Mouse (Mus musculus): ENCODE measurements around the gene Ndel1. TPM values are rescaled to one million over a fixed set of nuclear protein-coding genes. Genes with fewer than 3 reads are reported as not detected.

Ndel1 gene
- polyA plus RNA-seq (2016; fragmentation: Nextera tagmentation; extraction: Ambion mirVana), result 56.5 and 57.4 TPM in 2 replicates

GRCm38 (mm10) chr11:68871748-68872147, at the start of gene Ndel1:
Ndel1 (minus strand) TSS chr11:68871858.
- Histone ChIP-seq H3K27ac (replicated peaks) (peak within 1 kb of the TSS; percentile 2; the same call in 1 of the 2 replicates), H3K36me3 (replicated peaks) (no peaks in the 10 kb centered on the region), H3K4me3 (no peak within 1 kb of the TSS), H3K4me1 (peaks cover 7% of the 10 kb centered on the region), H3K9me3 (no peaks in the 10 kb centered on the region), H3K27me3 (replicated peaks; ENCODE audit: low read depth, poor library complexity, severe bottlenecking) (no peaks in the 10 kb centered on the region)
- whole genome bisulfite sequencing, result 62% methylated on average over 6 of the region's 6 CpGs
- no peak for DNase-seq (ENCODE audit: low spot score)

GRCm38 (mm10) chr11:68914566-68914965, 42.9 kb upstream of the Ndel1 start:
- Histone ChIP-seq H3K4me1 (peaks cover 13% of the 10 kb centered on the region), H3K27me3 (replicated peaks; ENCODE audit: low read depth, poor library complexity, severe bottlenecking) (no peaks in the 10 kb centered on the region), H3K9me3 (no peaks in the 10 kb centered on the region), H3K36me3 (replicated peaks) (no peaks in the 10 kb centered on the region), H3K4me3 (no peak overlapping the region), H3K27ac (replicated peaks) (no peak overlapping the region)
- 92% methylated on average over 4 of the region's 4 CpGs for WGBS
- no peak for DNase-seq (ENCODE audit: low spot score)

GRCm38 (mm10) chr11:68911531-68912177, 40.0 kb upstream of the Ndel1 start:
- 60% methylated on average over 14 of the region's 14 CpGs for WGBS
- H3K9me3 ChIP-seq, result no peaks in the 10 kb centered on the region
- peak overlapping the region; percentile 48; the same call in 1 of the 2 replicates for H3K27ac ChIP-seq (replicated peaks)
- H3K27me3 ChIP-seq (replicated peaks; ENCODE audit: low read depth, poor library complexity, severe bottlenecking), result no peaks in the 10 kb centered on the region
- H3K36me3 ChIP-seq (replicated peaks), result peaks cover 12% of the 10 kb centered on the region
- peak; percentile 27 for DNase-seq (ENCODE audit: low spot score)
- peaks cover 18% of the 10 kb centered on the region for H3K4me1 ChIP-seq
- no peak overlapping the region for H3K4me3 ChIP-seq

GRCm38 (mm10) chr11:68908846-68909503, 37.3 kb upstream of the Ndel1 start:
- Histone ChIP-seq H3K27me3 (replicated peaks; ENCODE audit: low read depth, poor library complexity, severe bottlenecking) (no peaks in the 10 kb centered on the region), H3K4me1 (peaks cover 18% of the 10 kb centered on the region), H3K9me3 (no peaks in the 10 kb centered on the region), H3K4me3 (no peak overlapping the region), H3K36me3 (replicated peaks) (peaks cover 39% of the 10 kb centered on the region), H3K27ac (replicated peaks) (peak overlapping the region; percentile 19)
- DNase-seq (ENCODE audit: low spot score), result no peak
- 48% methylated on average over 7 of the region's 7 CpGs for WGBS

GRCm38 (mm10) chr11:68907251-68907650, 35.6 kb upstream of the Ndel1 start:
- DNase-seq (ENCODE audit: low spot score), result no peak

GRCm38 (mm10) chr11:68906461-68906790, 34.8 kb upstream of the Ndel1 start:
- H3K4me1 ChIP-seq, result peaks cover 17% of the 10 kb centered on the region
- DNase-seq (ENCODE audit: low spot score), result no peak
- peaks cover 56% of the 10 kb centered on the region for H3K36me3 ChIP-seq (replicated peaks)
- 90% methylated on average over 4 of the region's 4 CpGs for WGBS
- H3K27me3 ChIP-seq (replicated peaks; ENCODE audit: low read depth, poor library complexity, severe bottlenecking), result no peaks in the 10 kb centered on the region
- no peak overlapping the region for H3K4me3 ChIP-seq
- H3K9me3 ChIP-seq, result no peaks in the 10 kb centered on the region
- no peak overlapping the region for H3K27ac ChIP-seq (replicated peaks)

More at GRCm38 (mm10) chr11:68907251-68907650, 35.6 kb upstream of the Ndel1 start:
- peaks cover 56% of the 10 kb centered on the region for H3K36me3 ChIP-seq (replicated peaks)
- no peaks in the 10 kb centered on the region for H3K27me3 ChIP-seq (replicated peaks; ENCODE audit: low read depth, poor library complexity, severe bottlenecking)
- H3K9me3 ChIP-seq, result no peaks in the 10 kb centered on the region
- 80% methylated on average over 3 of the region's 3 CpGs for WGBS
- no peak overlapping the region for H3K4me3 ChIP-seq
- H3K27ac ChIP-seq (replicated peaks), result no peak overlapping the region
- H3K4me1 ChIP-seq, result peaks cover 25% of the 10 kb centered on the region

GRCm38 (mm10) chr11:68905665-68906460, 34.2 kb upstream of the Ndel1 start:
- H3K4me3 ChIP-seq, result no peak overlapping the region
- H3K27me3 ChIP-seq (replicated peaks; ENCODE audit: low read depth, poor library complexity, severe bottlenecking), result no peaks in the 10 kb centered on the region
- peaks cover 56% of the 10 kb centered on the region for H3K36me3 ChIP-seq (replicated peaks)
- 90% methylated on average over 9 of the region's 9 CpGs for WGBS
- no peaks in the 10 kb centered on the region for H3K9me3 ChIP-seq
- peaks cover 17% of the 10 kb centered on the region for H3K4me1 ChIP-seq
- DNase-seq (ENCODE audit: low spot score), result no peak
- H3K27ac ChIP-seq (replicated peaks), result no peak overlapping the region

GRCm38 (mm10) chr11:68905138-68905531, 33.5 kb upstream of the Ndel1 start:
- no peaks in the 10 kb centered on the region for H3K27me3 ChIP-seq (replicated peaks; ENCODE audit: low read depth, poor library complexity, severe bottlenecking)
- peaks cover 56% of the 10 kb centered on the region for H3K36me3 ChIP-seq (replicated peaks)
- H3K9me3 ChIP-seq, result no peaks in the 10 kb centered on the region
- no peak overlapping the region for H3K4me3 ChIP-seq
- H3K27ac ChIP-seq (replicated peaks), result no peak overlapping the region
- H3K4me1 ChIP-seq, result peaks cover 19% of the 10 kb centered on the region
- 91% methylated on average over 3 of the region's 3 CpGs for WGBS
- no peak for DNase-seq (ENCODE audit: low spot score)

GRCm38 (mm10) chr11:68904375-68905137, 32.9 kb upstream of the Ndel1 start:
- peak; percentile 74 for DNase-seq (ENCODE audit: low spot score)
- Histone ChIP-seq H3K4me1 (peaks cover 19% of the 10 kb centered on the region), H3K4me3 (no peak overlapping the region), H3K27me3 (replicated peaks; ENCODE audit: low read depth, poor library complexity, severe bottlenecking) (no peaks in the 10 kb centered on the region; the same call in 1 of the 2 replicates), H3K27ac (replicated peaks) (no peak overlapping the region), H3K36me3 (replicated peaks) (peaks cover 56% of the 10 kb centered on the region), H3K9me3 (no peaks in the 10 kb centered on the region)
- WGBS, result 89% methylated on average over 8 of the region's 8 CpGs

- no peak overlapping the region for H3K27ac ChIP-seq (replicated peaks)
- peaks cover 16% of the 10 kb centered on the region for H3K4me1 ChIP-seq
- peaks cover 56% of the 10 kb centered on the region for H3K36me3 ChIP-seq (replicated peaks)
- no peaks in the 10 kb centered on the region for H3K9me3 ChIP-seq
- WGBS, result 95% methylated on average over 2 of the region's 2 CpGs
- no peak for DNase-seq (ENCODE audit: low spot score)
- H3K27me3 ChIP-seq (replicated peaks; ENCODE audit: low read depth, poor library complexity, severe bottlenecking), result no peaks in the 10 kb centered on the region; the same call in 1 of the 2 replicates
- peak overlapping the region; percentile 99; the same call in 1 of the 2 replicates for H3K4me3 ChIP-seq
Measured at GRCm38 (mm10) chr11:68903775-68904174, 32.1 kb upstream of the Ndel1 start.

GRCm38 (mm10) chr11:68902823-68903222, 31.2 kb upstream of the Ndel1 start:
- H3K27ac ChIP-seq (replicated peaks), result peak overlapping the region; percentile 99
- peaks cover 14% of the 10 kb centered on the region for H3K4me1 ChIP-seq
- WGBS, result 84% methylated on average over 5 of the region's 5 CpGs
- H3K36me3 ChIP-seq (replicated peaks), result peaks cover 56% of the 10 kb centered on the region
- peak overlapping the region; percentile 99 for H3K4me3 ChIP-seq
- H3K27me3 ChIP-seq (replicated peaks; ENCODE audit: low read depth, poor library complexity, severe bottlenecking), result no peaks in the 10 kb centered on the region; the same call in 1 of the 2 replicates
- no peak for DNase-seq (ENCODE audit: low spot score)
- no peaks in the 10 kb centered on the region for H3K9me3 ChIP-seq

- Histone ChIP-seq H3K27ac (replicated peaks) (peak overlapping the region; percentile 99), H3K36me3 (replicated peaks) (peaks cover 51% of the 10 kb centered on the region), H3K4me1 (peaks cover 14% of the 10 kb centered on the region), H3K9me3 (no peaks in the 10 kb centered on the region), H3K4me3 (peak overlapping the region; percentile 99), H3K27me3 (replicated peaks; ENCODE audit: low read depth, poor library complexity, severe bottlenecking) (no peaks in the 10 kb centered on the region; the same call in 1 of the 2 replicates)
- DNase-seq (ENCODE audit: low spot score), result no peak
- 6% methylated on average over 11 of the region's 11 CpGs for WGBS
Measured at GRCm38 (mm10) chr11:68902367-68902766, 30.7 kb upstream of the Ndel1 start.

All from embryonic facial prominence, embryonic 10.5 days (tissue).